Mouse (Mus musculus): ENCODE results near the gene Socs3.

Gene Socs3

GRCm38 (mm10) chr11:117976081-117976582, 6.3 kb upstream of the Socs3 start:
- in situ Hi-C loops (cut with MboI; ENCODE audit: low pct_unique_long_range_greater_than_20kb in 1 of 2, low sequenced_read_pairs in 2 of 2, unreplicated experiment in 1 of 2): no loop called here

- in situ Hi-C loops (cut with MboI; ENCODE audit: low pct_unique_long_range_greater_than_20kb in 1 of 2, low sequenced_read_pairs in 2 of 2, unreplicated experiment in 1 of 2): no loop called here
These were observed 5.5 kb upstream of the Socs3 start for GRCm38 (mm10) chr11:117975211-117975967.

GRCm38 (mm10) chr11:117974327-117975125, 4.7 kb upstream of the Socs3 start:
- in situ Hi-C loops (cut with MboI; ENCODE audit: low pct_unique_long_range_greater_than_20kb in 1 of 2, low sequenced_read_pairs in 2 of 2, unreplicated experiment in 1 of 2): loop anchor here in 1 of 2 experiments (5.0 kb wide), 1 partner anchor 48 kb away; no protein-coding TSS in a partner anchor

GRCm38 (mm10) chr11:117973569-117973968, 3.7 kb upstream of the Socs3 start:
- in situ Hi-C loops (cut with MboI; ENCODE audit: low pct_unique_long_range_greater_than_20kb in 1 of 2, low sequenced_read_pairs in 2 of 2, unreplicated experiment in 1 of 2): loop anchor here in 1 of 2 experiments (5.0 kb wide), 1 partner anchor 49 kb away; no protein-coding TSS in a partner anchor

- in situ Hi-C loops (cut with MboI; ENCODE audit: low pct_unique_long_range_greater_than_20kb in 1 of 2, low sequenced_read_pairs in 2 of 2, unreplicated experiment in 1 of 2): loop anchor here in 1 of 2 experiments (5.0 kb wide), 1 partner anchor 49 kb away; no protein-coding TSS in a partner anchor
These were observed 3.1 kb upstream of the Socs3 start for GRCm38 (mm10) chr11:117972656-117973558.

- in situ Hi-C loops (cut with MboI; ENCODE audit: low pct_unique_long_range_greater_than_20kb in 1 of 2, low sequenced_read_pairs in 2 of 2, unreplicated experiment in 1 of 2): loop anchor here in 1 of 2 experiments (5.0 kb wide), 1 partner anchor 51 kb away; no protein-coding TSS in a partner anchor
These were observed 1.9 kb upstream of the Socs3 start for GRCm38 (mm10) chr11:117971646-117972242.

GRCm38 (mm10) chr11:117971100-117971499, 1.3 kb upstream of the Socs3 start:
- in situ Hi-C loops (cut with MboI; ENCODE audit: low pct_unique_long_range_greater_than_20kb in 1 of 2, low sequenced_read_pairs in 2 of 2, unreplicated experiment in 1 of 2): loop anchor here in 1 of 2 experiments (5.0 kb wide), 1 partner anchor 51 kb away; no protein-coding TSS in a partner anchor

GRCm38 (mm10) chr11:117969100-117969944, 525 bp downstream of the Socs3 start:
- in situ Hi-C loops (cut with MboI; ENCODE audit: low pct_unique_long_range_greater_than_20kb in 1 of 2, low sequenced_read_pairs in 2 of 2, unreplicated experiment in 1 of 2): no loop called here

GRCm38 (mm10) chr11:117968716-117969099, 1.1 kb downstream of the Socs3 start:
- in situ Hi-C loops (cut with MboI; ENCODE audit: low pct_unique_long_range_greater_than_20kb in 1 of 2, low sequenced_read_pairs in 2 of 2, unreplicated experiment in 1 of 2): no loop called here

GRCm38 (mm10) chr11:117968016-117968671, 1.7 kb downstream of the Socs3 start:
- in situ Hi-C loops (cut with MboI; ENCODE audit: low pct_unique_long_range_greater_than_20kb in 1 of 2, low sequenced_read_pairs in 2 of 2, unreplicated experiment in 1 of 2): no loop called here

GRCm38 (mm10) chr11:117967249-117968015, 2.4 kb downstream of the Socs3 start:
- in situ Hi-C loops (cut with MboI; ENCODE audit: low pct_unique_long_range_greater_than_20kb in 1 of 2, low sequenced_read_pairs in 2 of 2, unreplicated experiment in 1 of 2): no loop called here

- in situ Hi-C loops (cut with MboI; ENCODE audit: low pct_unique_long_range_greater_than_20kb in 1 of 2, low sequenced_read_pairs in 2 of 2, unreplicated experiment in 1 of 2): no loop called here
These were observed 3.2 kb downstream of the Socs3 start for GRCm38 (mm10) chr11:117966506-117967100.

GRCm38 (mm10) chr11:117965561-117965981, 4.3 kb downstream of the Socs3 start:
- in situ Hi-C loops (cut with MboI; ENCODE audit: low pct_unique_long_range_greater_than_20kb in 1 of 2, low sequenced_read_pairs in 2 of 2, unreplicated experiment in 1 of 2): no loop called here

- in situ Hi-C loops (cut with MboI; ENCODE audit: low pct_unique_long_range_greater_than_20kb in 1 of 2, low sequenced_read_pairs in 2 of 2, unreplicated experiment in 1 of 2): no loop called here
These were observed 4.8 kb downstream of the Socs3 start for GRCm38 (mm10) chr11:117965052-117965451.

- in situ Hi-C loops (cut with MboI; ENCODE audit: low pct_unique_long_range_greater_than_20kb in 1 of 2, low sequenced_read_pairs in 2 of 2, unreplicated experiment in 1 of 2): no loop called here
These were observed 5.6 kb downstream of the Socs3 start for GRCm38 (mm10) chr11:117964294-117964693.

Measured in mouse embryonic stem cell (cell line).